Mouse (Mus musculus) kidney, postnatal 36 days (tissue): Measurements from ENCODE around the gene Casz1.
A peak's percentile ranks its signal among the peaks of the same experiment; 100 is the strongest.

ENCODE experiments used
- DNase-seq, 2 experiments: peaks; one replicate each; pipeline ENCODE4 v3.0.0; 2021 to 2022; ENCODE audit warnings: mixed read lengths in 2 of 2

Gene Casz1

GRCm38 (mm10) chr4:148879631-148880030 lies 75.4 kb downstream of the Casz1 start:
- no peak for DNase-seq

DNA sequence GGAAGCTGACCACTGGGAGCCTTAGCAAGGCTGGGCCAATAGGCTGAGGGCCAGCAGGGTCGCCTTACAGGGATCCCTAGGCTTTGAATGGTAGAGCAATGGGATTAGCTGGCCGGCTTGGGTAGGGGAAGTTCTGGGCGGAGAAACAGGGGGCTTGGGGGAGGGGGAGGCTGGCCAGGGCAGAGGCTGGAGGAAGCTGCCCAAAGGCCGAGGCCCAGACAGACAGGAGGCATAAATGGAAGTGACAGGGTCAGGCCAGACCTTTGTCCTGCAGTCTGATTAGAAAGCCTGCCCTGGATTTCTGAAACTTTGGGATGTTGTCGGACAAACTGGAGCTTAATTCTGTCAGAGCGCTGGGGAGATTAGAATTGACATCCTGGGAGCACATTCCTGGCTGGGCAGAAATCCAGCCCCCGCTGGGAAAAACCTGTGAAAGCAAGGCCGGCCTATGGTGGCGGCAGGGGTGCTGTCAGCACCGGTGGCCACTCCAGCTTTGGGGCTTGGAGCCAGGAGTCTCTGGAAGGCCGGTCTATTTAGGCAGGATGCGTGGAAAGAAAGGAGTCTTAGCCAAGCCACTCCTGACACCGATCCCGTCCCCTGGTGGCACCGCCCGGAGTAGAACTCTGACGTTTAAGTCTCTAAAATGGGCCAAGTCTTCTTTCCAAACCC lies 76.9 kb downstream of the Casz1 start:
- DNase-seq, result peak in 1 of 2 experiments; percentile 47

GRCm38 (mm10) chr4:148881838-148882237 lies 77.6 kb downstream of the Casz1 start:
- DNase-seq, result no peak

DNA sequence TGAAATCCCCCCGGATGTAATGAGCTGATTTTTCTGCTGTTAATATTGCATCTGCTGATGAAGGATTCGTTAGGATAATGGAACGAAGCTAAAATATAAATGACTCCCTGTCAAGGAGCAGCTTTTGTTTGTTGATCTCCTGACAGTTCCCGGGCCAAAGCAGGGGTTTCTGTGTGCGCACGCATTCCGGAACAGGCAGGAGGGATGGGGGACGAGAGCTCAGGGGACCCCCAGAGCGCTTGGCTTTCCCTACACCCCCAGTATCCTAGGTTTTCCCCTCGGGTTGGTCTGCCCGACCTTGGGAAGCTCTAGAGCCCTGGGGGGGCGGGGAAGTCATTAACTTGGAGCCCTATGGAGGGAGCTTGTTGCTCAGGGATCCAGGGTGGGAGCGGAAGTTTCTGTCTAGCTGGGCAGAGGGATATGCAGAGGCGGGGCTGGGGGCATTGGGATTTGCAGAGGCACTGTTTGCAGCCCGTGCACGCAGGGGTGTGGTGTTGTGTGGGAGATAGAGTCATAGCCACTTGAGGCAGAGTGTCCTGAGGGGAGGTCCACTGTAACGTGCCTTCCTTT lies 78.2 kb downstream of the Casz1 start:
- no peak for DNase-seq

GRCm38 (mm10) chr4:148884596-148884995 lies 80.4 kb downstream of the Casz1 start:
- no peak for DNase-seq

GRCm38 (mm10) chr4:148885401-148885800 lies 81.2 kb downstream of the Casz1 start:
- no peak for DNase-seq

DNA sequence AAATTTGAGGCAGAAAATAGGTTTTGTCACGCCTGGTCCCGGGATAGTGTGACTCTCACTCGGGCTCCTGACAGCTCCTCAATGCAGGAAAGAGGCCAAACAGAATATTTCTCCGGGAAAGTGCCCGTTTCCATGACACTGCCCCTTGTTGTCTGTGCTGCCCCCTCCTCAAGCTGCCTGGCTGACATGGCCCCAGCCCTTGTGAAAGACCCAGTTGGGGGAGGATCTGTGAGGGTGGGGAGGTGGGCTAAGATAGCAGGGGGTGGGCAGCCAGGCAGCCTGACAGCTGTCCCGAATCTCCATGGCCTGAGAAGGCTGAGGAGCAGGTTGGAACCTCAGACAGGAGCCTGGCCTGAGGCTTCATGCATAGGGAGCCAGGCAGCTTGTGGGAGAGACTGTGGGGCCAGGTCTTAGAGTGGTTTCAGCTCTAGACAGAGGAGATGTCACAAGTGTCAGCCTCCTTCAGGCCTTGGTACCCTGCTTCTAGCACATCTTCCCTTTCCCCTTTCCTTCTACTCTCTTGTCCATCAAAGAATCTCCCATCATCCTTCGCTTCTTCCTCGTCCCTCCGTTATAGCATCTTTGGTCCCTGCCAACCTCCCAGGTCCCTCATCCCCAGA lies 81.8 kb downstream of the Casz1 start:
- DNase-seq, result no peak

- DNase-seq, result no peak
Measured at GRCm38 (mm10) chr4:148888229-148888628, 84.0 kb downstream of the Casz1 start.

- no peak for DNase-seq
Measured at GRCm38 (mm10) chr4:148889011-148889410, 84.8 kb downstream of the Casz1 start.

DNA sequence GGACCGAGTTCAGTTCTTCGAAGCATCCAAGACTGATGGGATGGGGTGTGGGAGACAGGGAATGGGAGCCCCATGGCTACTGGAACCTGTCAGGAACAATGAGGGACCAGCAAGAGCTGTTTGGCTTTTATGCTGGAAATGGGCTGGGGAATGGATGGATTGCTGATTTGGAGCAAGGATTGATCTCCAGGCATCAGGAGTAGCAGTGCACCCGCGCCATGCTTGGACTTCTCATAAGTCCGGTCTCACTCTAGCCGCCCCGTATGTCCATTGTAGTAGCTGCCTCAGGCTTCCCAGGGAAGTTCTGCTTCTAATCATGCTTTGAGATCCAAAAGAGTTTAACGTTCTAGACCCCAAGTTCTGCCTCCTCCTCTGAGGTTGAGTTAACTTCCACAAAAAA lies 86.2 kb downstream of the Casz1 start:
- DNase-seq, result no peak

DNA sequence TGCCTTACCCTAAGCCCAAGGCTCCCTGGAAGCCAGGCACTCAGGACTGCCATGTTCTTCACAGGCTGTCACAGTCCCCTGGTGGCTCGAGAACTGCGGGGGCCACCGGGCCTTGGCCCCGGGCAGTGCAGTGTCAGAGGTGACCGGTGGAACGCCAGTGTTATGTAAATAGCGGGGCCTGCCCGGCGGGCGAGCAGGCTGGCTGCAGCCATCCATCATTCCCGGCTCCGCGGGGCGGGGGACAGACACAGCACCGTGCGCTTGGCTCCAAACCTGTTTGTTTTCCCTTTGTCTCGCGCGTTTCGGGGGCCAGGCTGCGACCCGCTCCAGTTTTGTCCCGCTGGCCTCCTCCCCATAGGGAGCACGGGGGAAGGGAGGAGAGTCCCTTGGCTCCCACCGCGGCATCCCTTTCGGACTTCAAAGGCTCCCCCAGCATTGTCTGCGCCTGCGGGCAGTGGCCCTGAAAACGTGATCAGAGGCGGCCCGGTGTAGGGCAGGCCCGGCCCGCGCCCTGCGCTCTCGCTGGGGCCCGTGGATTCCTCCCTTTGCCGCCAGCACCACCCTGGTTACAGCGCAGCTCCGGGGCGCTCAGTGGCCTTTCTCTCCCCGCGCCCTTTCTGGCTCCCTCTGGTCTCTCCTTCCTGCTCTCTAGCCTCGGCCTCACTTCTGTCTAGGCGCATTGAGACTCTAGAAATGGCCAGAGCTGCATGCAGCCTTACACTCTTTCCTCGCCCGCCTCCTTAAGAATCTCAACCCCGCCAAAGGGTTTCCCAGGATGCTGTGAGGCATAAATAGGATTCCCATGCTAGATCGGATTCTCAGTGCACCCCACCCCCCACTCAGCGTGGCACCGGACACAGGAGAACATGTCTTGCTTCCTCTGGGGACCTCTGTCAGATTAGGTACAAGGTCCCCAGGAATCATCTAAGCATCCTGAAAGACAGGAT lies 86.9 kb downstream of the Casz1 start:
- peak; percentile 46 to 54 for DNase-seq

GRCm38 (mm10) chr4:148896125-148896524 lies 91.9 kb downstream of the Casz1 start:
- DNase-seq, result no peak

- DNase-seq, result no peak
Measured at GRCm38 (mm10) chr4:148899927-148900294, 95.7 kb downstream of the Casz1 start.

DNA sequence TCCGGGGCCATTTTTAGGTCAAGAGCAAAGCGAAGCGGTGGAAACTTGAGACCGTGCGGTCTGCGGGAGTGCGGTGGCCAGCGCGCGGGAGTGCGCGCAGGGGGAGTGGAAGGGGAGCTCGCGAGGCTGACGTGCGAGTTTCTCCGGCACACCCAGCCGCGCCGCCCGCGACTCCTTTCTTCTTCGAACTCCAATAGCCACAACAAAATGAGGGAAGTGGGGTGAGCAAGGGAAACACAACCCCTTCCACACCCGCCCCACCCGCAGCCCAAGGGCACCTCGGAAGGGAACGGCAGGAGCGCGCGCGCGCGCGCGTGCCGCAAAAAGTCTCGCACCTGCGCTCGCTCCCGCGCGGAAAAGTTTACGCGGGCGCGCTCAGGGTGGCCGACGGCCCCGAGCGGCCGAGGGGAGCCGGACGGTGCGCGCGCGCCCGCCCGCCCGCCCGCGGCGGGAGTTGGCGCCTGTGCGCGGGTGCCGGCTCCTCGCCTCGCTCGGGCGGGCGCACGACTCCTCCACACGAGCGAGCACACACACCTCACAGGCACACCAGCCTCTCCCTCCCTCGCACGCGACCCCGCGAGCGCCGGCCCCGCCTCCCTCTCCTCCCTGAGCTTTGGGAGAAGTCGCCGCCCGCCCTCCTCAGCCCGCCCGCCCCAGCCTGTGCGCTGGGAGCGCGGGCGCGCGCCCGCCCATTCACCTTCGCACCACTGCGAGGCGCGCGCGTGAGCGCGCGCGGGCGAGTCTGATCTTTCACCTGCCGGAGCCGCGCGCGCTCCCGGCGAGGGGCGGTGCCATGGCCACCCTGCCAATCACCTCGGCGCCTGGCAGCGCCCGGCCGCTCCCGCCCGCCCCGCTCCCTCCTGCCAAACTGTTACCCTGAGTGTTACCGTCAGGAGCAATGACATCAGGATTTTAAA lies 96.3 kb downstream of the Casz1 start:
- peak; percentile 91 to 94 for DNase-seq

DNA sequence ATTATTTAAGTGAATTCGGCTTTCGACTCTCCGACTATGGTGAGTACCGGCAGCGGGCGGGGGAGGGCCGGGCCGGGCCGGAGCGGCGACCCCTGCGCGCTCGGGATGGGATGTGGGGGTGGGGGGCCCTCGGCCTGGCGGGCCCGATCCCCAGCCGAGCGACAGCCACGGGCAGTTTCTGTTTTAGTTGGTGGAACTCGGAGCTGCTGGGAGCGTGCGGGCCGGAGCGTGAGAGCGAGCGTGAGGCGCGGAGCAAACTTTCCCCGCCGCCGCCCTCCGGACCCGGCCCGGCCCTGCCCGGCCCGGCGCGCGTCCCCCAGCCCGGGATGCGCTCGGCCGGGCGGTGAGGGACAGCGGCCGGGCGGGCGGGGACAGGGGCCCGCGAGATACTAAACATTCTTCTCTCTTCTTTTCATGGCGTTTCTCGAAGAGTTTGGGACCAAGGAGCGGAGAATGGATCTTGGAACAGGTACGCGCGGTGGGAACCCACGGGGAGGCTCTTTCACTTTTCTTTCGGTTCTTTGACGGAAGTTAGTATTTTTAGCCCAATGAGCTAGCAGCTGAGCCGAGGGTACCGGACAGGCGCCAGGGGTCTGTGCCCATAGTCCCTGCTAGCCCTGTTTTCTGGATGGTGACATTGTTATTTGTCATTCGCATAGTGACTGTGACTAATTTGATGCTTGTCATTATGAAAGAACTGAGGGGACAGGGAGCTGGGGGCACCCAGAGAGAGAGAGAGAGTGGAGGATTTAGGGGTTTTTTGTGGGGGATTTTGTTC lies 97.2 kb downstream of the Casz1 start:
- peak in 1 of 2 experiments; percentile 62 for DNase-seq

DNA sequence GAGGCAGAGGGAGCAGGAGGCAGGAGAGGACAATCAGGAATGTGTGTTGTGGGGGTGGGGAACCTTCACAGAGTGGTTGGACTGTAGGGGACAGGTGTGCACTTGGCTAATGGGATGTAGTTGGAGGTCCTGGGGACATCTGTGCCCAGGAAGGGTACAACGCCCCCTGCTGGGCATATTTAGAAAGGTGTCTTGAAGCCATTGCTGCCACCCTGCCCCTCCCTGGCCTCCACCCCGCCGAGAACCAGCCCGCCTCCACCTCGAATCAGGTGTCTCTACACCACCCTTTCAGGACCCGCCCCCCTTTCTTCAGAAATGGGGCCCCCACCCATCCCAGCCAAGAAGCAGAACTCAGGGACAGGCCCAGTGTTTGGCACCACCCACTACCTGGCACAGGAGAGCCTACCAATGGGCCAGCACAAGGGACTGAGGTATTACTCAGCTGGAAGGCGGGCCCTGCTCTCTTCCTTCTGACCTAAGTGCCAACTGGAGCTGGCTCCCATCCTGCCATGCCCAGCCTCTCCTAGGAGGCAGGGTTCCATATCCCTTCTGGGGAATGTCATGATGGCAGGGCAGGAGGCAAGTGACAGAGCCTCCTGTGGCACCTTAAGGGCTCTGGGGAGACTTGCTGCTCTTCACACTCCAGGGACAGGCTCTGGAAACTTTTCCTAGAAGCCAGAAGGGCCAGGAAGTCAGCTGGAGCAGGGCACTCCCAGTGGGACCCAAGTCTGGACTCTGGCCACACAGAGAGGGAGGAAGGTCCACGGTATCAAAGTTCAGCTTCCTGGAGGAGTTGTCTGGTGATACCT lies 98.9 kb downstream of the Casz1 start:
- peak; percentile 85 to 91 for DNase-seq

DNA sequence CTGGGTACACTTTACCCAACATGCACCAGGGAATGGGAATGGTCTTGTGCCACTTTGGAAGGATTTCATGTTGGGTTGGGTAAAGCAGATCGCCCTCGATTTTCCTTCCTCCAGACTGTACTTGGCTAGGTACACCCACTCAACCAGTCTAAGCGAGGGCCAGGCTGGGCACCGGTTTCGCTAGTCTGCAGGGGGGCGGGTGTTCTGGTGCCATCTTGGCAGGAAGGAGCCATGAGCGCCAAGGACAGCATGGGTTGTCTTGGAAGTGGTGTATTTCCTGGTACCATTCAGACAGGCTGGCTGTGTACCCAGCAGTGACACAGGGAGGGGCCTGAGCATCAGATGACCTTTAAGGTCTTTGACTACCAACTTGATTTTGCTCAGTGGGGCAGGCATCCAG lies 101.1 kb downstream of the Casz1 start:
- no peak for DNase-seq

GRCm38 (mm10) chr4:148906806-148907205 lies 102.6 kb downstream of the Casz1 start:
- peak; percentile 45 to 65 for DNase-seq

- DNase-seq, result peak; percentile 91 to 92
Measured at GRCm38 (mm10) chr4:148908214-148908681, 104.0 kb downstream of the Casz1 start.
